Mouse (Mus musculus) adrenal gland, adult 18-20 months (tissue): ENCODE results near the gene Npas3. TPM values are rescaled to one million over a fixed set of nuclear protein-coding genes. Genes with fewer than 3 reads are reported as not detected.
A peak's percentile ranks its signal among the peaks of the same experiment; 100 is the strongest.

Experiments
- DNase-seq, 2 experiments: peaks; one replicate each; pipeline ENCODE4 v3.0.0; 2021 to 2022; ENCODE audit warnings: low spot score in 2 of 2
- total RNA-seq, 2 experiments: library from RNA; stranded (reverse); gene quantifications; 1 replicate in 1 of 2; 2 replicates in 1 of 2; pipeline ENCODE4 v1.2.3; 2021

Npas3 gene
- total RNA-seq, 2 experiments from 2014 or later = 1.1 to 2.1 TPM

GRCm38 (mm10) chr12:53294011-53294410 lies 45.5 kb downstream of the Npas3 start:
- DNase-seq = no peak

GRCm38 (mm10) chr12:53295747-53296146 lies 47.3 kb downstream of the Npas3 start:
- DNase-seq = no peak

DNA sequence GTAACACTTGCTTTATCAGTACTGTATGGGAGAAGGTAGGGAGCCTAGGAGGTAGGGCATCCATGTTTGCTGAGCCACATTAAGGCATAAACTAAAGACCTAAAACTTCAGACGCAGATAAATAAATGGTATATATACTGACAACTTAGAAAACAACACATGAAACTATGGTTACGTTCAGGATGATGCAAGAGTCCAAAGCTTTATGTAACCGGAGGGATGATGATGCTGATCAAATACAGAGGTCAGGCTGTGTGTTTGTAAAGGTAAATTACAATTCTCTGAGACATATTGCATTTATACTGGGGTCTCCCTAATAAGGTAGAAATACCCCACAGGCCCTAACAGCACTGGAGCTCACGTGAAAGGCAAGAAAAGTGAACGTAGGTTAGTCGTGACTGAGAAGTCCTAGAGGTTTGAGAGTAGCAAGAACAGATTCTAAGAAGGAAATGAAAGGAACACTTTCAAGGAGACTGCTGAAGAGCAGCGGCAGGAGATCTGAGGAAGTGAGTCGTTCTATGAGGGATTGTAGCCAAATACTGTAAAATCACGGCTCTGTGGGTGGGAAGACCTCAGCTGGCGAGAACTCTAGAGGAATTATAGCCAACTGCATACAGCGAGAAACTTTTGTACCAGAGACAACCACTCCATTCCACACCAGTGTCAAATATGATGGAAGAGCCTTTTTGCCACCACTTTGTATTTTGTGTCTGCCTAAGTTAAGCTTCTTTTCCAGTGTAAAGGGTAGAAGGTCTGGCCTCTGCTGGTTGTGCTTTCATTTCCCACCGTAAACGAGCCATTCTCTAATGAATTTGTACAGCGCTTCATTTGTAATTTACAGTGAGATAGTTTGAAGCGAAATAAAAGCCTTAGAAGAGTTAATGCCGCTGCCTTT lies 49.7 kb downstream of the Npas3 start:
- DNase-seq = no peak

DNA sequence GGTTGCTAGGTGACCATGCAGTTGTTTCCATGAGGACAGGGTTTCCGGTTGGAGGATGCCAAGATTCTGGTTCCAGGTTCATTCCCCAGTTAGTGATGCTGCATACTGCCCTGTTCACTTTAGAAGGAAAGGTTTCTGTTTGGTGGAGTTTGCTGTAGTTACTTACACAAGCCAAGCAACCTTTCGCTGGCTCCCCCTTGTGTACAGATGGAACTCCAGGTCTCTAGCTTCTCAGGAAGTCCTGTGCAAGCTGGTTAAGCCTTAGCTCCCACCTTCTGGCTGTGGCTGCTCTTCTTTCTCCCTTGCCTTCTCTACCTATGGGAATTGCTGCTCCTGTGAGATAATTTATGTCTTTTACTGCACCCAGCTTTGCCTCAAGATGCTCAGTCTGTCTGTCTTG lies 52.5 kb downstream of the Npas3 start:
- peak in 1 of 2 experiments; percentile 5 for DNase-seq

- DNase-seq = no peak
Observed at GRCm38 (mm10) chr12:53302129-53302528, 53.7 kb downstream of the Npas3 start.

- no peak for DNase-seq
Observed at GRCm38 (mm10) chr12:53316715-53317114, 68.2 kb downstream of the Npas3 start.

- no peak for DNase-seq
Observed at GRCm38 (mm10) chr12:53317801-53318200, 69.3 kb downstream of the Npas3 start.

GRCm38 (mm10) chr12:53320526-53320925 lies 72.0 kb downstream of the Npas3 start:
- no peak for DNase-seq

GRCm38 (mm10) chr12:53321018-53321417 lies 72.5 kb downstream of the Npas3 start:
- DNase-seq = no peak

DNA sequence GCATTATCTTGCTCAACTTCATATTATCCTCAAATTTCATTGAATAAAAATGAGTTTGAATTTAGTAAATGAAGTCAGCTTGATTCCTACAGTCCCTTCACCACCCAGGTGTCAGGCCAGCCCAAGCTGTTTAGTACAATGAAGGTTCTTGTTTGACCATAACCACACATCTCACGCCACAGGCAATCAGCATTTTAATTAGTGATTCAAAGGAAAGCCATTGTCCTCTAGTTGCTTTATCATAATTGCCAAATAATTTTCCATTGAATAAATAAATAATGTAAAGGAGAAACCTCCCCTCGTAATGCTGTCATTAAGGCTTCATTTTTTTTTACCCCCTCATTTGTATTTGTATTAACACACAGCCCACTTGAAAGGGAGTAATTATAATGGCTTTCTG lies 73.5 kb downstream of the Npas3 start:
- DNase-seq = no peak

DNA sequence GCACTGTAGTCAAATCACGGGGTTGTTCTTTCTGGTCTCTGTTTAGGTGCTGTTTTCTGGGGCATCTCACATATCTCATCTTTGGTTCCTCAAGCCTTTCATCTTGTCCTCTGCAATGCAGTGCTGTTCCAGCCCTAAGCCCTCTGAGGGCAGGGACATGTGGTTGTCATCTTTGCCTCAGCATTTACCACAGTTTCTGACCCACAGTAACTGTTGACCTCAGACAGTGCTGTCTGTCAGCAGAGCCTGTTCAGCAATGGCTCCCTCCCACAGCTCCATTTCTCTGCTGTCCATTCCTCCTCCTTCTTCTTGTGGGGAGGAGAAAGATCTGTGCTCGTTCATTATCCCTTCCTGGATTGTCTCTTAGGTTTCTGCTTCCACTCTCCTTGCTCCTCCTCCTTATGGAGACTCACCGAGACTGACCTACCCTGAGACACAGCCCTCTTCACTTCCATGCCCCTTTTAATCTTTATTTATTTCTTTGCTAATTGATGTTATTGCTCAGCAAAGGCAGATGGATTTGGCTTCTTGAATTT lies 79.2 kb downstream of the Npas3 start:
- no peak for DNase-seq

GRCm38 (mm10) chr12:53328257-53328736 lies 79.8 kb downstream of the Npas3 start:
- DNase-seq = no peak

DNA sequence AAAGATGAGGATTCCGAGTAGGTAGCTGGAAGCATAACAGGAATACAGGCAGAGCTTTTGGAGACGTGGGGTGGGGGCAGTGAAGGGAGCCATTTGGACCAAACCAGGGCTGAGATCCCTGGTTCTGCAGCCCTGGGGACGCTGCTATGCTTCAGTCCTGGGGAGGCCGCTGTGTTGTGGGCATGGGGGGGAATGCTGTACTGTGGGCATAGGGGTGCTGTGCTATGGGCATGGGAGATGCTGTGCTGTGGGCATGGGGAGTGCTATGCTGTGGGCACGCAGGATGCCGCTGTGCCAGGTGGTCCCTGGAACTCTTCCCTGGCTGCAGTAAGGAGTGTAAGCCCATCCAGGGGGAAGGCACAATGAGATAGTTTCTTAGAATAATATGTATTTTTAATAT lies 81.7 kb downstream of the Npas3 start:
- no peak for DNase-seq

GRCm38 (mm10) chr12:53331391-53331790 lies 82.9 kb downstream of the Npas3 start:
- no peak for DNase-seq

GRCm38 (mm10) chr12:53331800-53332199 lies 83.3 kb downstream of the Npas3 start:
- DNase-seq = no peak

- DNase-seq = no peak
Observed at GRCm38 (mm10) chr12:53333251-53333650, 84.8 kb downstream of the Npas3 start.

DNA sequence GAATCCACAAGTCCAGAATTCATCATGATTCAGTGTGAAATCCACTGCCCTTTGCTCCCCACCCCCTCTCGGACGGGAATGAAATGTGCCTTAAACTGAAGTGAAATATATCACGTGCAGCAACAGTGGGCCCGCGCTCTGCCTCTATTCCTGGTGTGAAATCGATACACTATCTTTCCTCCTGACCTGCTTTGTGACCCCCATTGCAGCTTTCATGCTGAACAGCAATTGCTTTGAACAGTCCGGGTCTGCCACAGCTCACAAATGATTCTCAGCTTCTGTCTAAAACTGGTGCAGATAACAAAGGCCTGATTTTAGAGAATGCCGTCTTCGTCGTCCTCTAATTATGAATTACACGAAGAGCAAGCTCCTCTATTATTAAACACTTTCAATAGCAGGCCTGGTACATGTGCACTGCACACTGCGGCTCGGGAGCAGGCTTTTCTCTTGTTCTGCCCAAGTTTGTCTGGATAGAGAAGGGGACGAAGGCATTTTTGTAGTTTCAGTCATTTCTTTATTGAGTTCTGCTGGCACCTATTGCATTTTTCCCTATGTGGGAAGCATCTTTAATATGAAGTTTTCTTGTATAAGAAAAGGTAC lies 90.0 kb downstream of the Npas3 start:
- no peak for DNase-seq

DNA sequence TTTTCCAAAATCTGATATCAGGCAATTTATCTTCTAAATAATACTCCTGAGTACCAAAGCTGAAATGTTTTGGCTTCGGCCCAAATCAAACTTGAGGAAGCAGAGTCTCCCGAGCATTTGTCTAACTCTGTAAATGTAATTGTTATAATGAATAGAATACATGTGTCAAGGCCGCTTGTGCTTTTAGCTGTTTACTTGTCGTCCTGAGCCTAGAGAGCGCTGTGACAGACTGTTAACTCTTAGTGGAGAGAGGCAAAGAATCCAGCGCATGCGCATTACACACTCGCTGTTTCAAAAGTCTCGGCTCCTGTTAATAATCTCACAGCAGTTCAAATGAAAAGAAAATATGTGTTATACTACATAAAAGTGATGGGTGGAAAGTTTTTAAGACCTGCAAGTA lies 94.3 kb downstream of the Npas3 start:
- DNase-seq = no peak

GRCm38 (mm10) chr12:53351860-53352259 lies 103.4 kb downstream of the Npas3 start:
- DNase-seq = no peak

DNA sequence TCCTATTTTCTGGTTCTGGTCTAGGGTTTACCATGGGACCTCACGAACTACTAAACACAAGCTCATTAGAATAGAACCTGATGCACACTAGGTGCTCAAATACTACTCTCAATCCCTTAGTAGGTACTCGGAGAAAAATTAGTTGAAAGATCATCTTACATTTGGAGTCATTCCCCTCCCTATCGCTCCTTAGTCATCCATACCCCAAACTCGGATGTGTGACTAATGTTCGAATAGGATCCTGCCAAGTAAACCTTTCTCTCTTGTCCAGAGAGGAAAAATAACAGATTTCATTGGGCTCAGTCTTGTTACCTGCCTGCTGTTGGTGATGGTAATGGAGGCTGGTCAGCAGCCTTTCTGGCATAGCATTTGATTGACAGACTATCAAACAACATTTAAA lies 117.3 kb downstream of the Npas3 start:
- no peak for DNase-seq

GRCm38 (mm10) chr12:53384851-53385250 lies 136.4 kb downstream of the Npas3 start:
- no peak for DNase-seq

GRCm38 (mm10) chr12:53405856-53406255 lies 157.4 kb downstream of the Npas3 start:
- no peak for DNase-seq
